Mouse (Mus musculus) thymus, postnatal 0 days (tissue): ENCODE measurements around the gene Ankrd36. TPM values are rescaled to one million over a fixed set of nuclear protein-coding genes. Genes with fewer than 3 reads are reported as not detected.

ENCODE experiments used
- DNase-seq: peaks from one replicate; pipeline ENCODE4 v3.0.0-alpha.2; 2015; ENCODE audit warnings: low spot score
- polyA plus RNA-seq: library from polyadenylated mRNA; unstranded; fragments of >200 nt; fragmentation: Nextera tagmentation; extraction: Ambion mirVana; gene quantifications from 2 replicates; pipeline ENCODE4 v1.2.1, GENCODE M21; 2015

Gene Ankrd36
- polyA plus RNA-seq, 1 experiment from 2014 or later: 0.05 TPM

GRCm38 (mm10) chr11:5734323-5734722, 164.8 kb downstream of the Ankrd36 start:
- no peak for DNase-seq

- DNase-seq: no peak
Observed at GRCm38 (mm10) chr11:5737137-5737536, 167.7 kb downstream of the Ankrd36 start.

Other genes starting within 250 kb of the Ankrd36 start
- gene Znrf3, start 124.8 kb upstream of the Ankrd36 start, polyA plus RNA-seq: 7.4 and 10.9 TPM in 2 replicates
- gene Xbp1, start 49.0 kb upstream of the Ankrd36 start, polyA plus RNA-seq: 194 and 213 TPM in 2 replicates
- gene Ccdc117, start 27.5 kb upstream of the Ankrd36 start, polyA plus RNA-seq: 17.7 and 18.5 TPM in 2 replicates
- 249 and 266 TPM in 2 replicates for gene Mrps24, start 146.0 kb downstream of the Ankrd36 start, polyA plus RNA-seq
- 18.1 and 20.6 TPM in 2 replicates for gene Urgcp, start 192.7 kb downstream of the Ankrd36 start, polyA plus RNA-seq
- 134 and 147 TPM in 2 replicates for gene Dbnl, start 218.8 kb downstream of the Ankrd36 start, polyA plus RNA-seq
- 29.5 and 35.8 TPM in 2 replicates for gene Pgam2, start 234.0 kb downstream of the Ankrd36 start, polyA plus RNA-seq